Mouse (Mus musculus): ENCODE results near the gene Ccdc124. TPM values are rescaled to one million over a fixed set of nuclear protein-coding genes. Genes with fewer than 3 reads are reported as not detected.

The Ccdc124 gene
- polyA plus RNA-seq, 1 experiment from 2014 or later: 78.8 TPM

- Histone ChIP-seq H3K4me3 (no peak overlapping the region), H3K36me3 (no peaks in the 10 kb centered on the region), H3K9ac (no peak overlapping the region), H3K27me3 (replicated peaks) (peaks cover 28% of the 10 kb centered on the region), H3K9me3 (replicated peaks) (no peaks in the 10 kb centered on the region), H3K4me1 (peaks cover 18% of the 10 kb centered on the region), H3K4me2 (no peak overlapping the region), H3K27ac (no peak overlapping the region)
- WGBS (ENCODE audit: insufficient replicate concordance): 11% methylated on average over 4 of the region's 4 CpGs
- no peak for ATAC-seq
Observed at GRCm38 (mm10) chr8:70880126-70880525, 6.4 kb upstream of the Ccdc124 start.

DNA sequence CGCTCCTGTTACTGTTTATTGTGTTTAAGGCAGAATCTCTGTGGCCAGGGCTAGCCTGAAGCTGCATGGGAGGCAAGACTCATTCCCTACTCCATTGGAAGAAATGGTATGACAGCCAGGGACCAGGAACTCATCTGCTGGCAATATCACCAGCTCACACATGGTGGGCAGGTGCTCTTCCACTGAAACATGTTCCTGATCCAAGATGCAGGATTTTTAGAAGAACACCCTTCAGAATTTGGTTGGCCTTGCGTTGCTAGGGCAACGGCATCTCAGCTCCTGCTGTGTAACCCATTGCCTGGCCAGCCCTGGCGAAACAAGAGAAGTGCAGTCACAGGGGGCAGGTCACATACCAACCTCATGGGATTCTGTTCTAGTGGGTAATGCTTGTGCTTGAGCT, 5.8 kb upstream of the Ccdc124 start:
- Histone ChIP-seq H3K27me3 (replicated peaks) (peaks cover 26% of the 10 kb centered on the region), H3K4me2 (no peak overlapping the region), H3K36me3 (no peaks in the 10 kb centered on the region), H3K9ac (no peak overlapping the region), H3K9me3 (replicated peaks) (no peaks in the 10 kb centered on the region), H3K4me1 (peaks cover 12% of the 10 kb centered on the region), H3K4me3 (no peak overlapping the region), H3K27ac (no peak overlapping the region)
- ATAC-seq: no peak
- 67% methylated on average over 4 of the region's 4 CpGs for WGBS (ENCODE audit: insufficient replicate concordance)

GRCm38 (mm10) chr8:70878178-70878577, 4.4 kb upstream of the Ccdc124 start:
- Histone ChIP-seq H3K4me1 (peaks cover 18% of the 10 kb centered on the region), H3K4me3 (no peak overlapping the region), H3K9me3 (replicated peaks) (no peaks in the 10 kb centered on the region), H3K36me3 (no peaks in the 10 kb centered on the region), H3K9ac (no peak overlapping the region), H3K4me2 (no peak overlapping the region), H3K27ac (no peak overlapping the region), H3K27me3 (replicated peaks) (peaks cover 26% of the 10 kb centered on the region)
- no peak for ATAC-seq
- 44% methylated on average over 2 of the region's 2 CpGs for WGBS (ENCODE audit: insufficient replicate concordance)

GRCm38 (mm10) chr8:70876382-70876781, 2.6 kb upstream of the Ccdc124 start:
- Histone ChIP-seq H3K4me2 (peak overlapping the region; percentile 18; the same call in 1 of the 2 replicates), H3K36me3 (no peaks in the 10 kb centered on the region), H3K27me3 (replicated peaks) (peaks cover 26% of the 10 kb centered on the region), H3K4me1 (peaks cover 30% of the 10 kb centered on the region), H3K9ac (peak overlapping the region; percentile 27; the same call in 1 of the 2 replicates), H3K27ac (no peak overlapping the region), H3K9me3 (replicated peaks) (no peaks in the 10 kb centered on the region), H3K4me3 (no peak overlapping the region)
- 29% methylated on average over 4 of the region's 4 CpGs for WGBS (ENCODE audit: insufficient replicate concordance)
- ATAC-seq: no peak

- no peaks in the 10 kb centered on the region for H3K36me3 ChIP-seq
- peaks cover 45% of the 10 kb centered on the region for H3K4me1 ChIP-seq
- WGBS (ENCODE audit: insufficient replicate concordance): 87% methylated on average over 13 of the region's 13 CpGs
- ATAC-seq: no peak
- H3K27ac ChIP-seq: no peak overlapping the region
- no peak overlapping the region for H3K4me2 ChIP-seq
- H3K9me3 ChIP-seq (replicated peaks): no peaks in the 10 kb centered on the region
- no peak overlapping the region for H3K9ac ChIP-seq
- peaks cover 11% of the 10 kb centered on the region for H3K27me3 ChIP-seq (replicated peaks)
- no peak overlapping the region for H3K4me3 ChIP-seq
Observed at GRCm38 (mm10) chr8:70874441-70874840, 706 bp upstream of the Ccdc124 start.

DNA sequence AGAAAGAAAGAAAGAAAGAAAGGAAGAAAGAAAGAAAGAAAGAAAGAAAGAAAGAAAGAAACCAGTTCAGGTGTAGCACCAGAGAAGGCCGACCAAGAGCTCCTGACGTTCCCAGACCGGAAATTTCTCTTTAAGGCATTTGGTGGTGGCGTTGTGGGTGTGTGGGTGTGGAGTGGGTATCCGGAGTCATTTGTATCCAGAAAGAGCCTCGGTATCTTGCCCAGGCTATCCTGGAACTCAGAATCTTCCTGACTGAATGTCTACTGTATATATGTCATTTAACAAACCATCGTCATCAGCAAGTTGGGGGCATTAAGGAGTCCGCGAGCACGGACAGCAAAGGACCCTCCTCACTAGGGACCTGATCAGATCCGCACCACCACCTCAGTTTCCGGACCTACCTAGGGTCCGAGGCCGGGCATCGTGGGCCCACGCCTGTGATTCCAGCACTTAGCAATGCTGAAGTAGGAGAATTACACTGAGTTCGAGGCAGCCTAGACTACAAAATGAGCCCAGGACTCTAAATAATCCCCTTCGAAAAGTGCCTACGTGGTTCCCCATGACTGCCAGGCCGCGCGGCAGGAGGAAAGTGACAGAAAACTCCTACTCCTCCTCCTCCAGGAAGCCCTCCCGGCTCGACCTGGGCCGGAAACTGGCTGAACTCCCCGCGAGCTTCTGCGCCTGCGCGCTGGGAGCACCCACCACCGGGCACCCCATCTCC, 932 bp downstream of the Ccdc124 start:
- Histone ChIP-seq H3K9me3 (replicated peaks) (no peaks in the 10 kb centered on the region), H3K4me1 (peaks cover 62% of the 10 kb centered on the region), H3K36me3 (peaks cover 9% of the 10 kb centered on the region), H3K4me2 (peak overlapping the region; percentile 72), H3K4me3 (peak overlapping the region; percentile 83), H3K9ac (peak overlapping the region; percentile 77), H3K27me3 (replicated peaks) (peaks cover 2% of the 10 kb centered on the region; the same call in 1 of the 2 replicates), H3K27ac (peak overlapping the region; percentile 85)
- WGBS (ENCODE audit: insufficient replicate concordance): 2% methylated on average over 31 of the region's 31 CpGs
- ATAC-seq: no peak

GRCm38 (mm10) chr8:70871195-70871807, 2.4 kb downstream of the Ccdc124 start:
- Histone ChIP-seq H3K36me3 (peaks cover 12% of the 10 kb centered on the region), H3K4me3 (no peak overlapping the region), H3K9ac (peak overlapping the region; percentile 10; the same call in 1 of the 2 replicates), H3K27me3 (replicated peaks) (no peaks in the 10 kb centered on the region), H3K9me3 (replicated peaks) (no peaks in the 10 kb centered on the region), H3K4me2 (peak overlapping the region; percentile 72; the same call in 1 of the 2 replicates), H3K4me1 (peaks cover 66% of the 10 kb centered on the region), H3K27ac (peak overlapping the region; percentile 63)
- ATAC-seq: no peak
- 82% methylated on average over 5 of the region's 5 CpGs for WGBS (ENCODE audit: insufficient replicate concordance)

DNA sequence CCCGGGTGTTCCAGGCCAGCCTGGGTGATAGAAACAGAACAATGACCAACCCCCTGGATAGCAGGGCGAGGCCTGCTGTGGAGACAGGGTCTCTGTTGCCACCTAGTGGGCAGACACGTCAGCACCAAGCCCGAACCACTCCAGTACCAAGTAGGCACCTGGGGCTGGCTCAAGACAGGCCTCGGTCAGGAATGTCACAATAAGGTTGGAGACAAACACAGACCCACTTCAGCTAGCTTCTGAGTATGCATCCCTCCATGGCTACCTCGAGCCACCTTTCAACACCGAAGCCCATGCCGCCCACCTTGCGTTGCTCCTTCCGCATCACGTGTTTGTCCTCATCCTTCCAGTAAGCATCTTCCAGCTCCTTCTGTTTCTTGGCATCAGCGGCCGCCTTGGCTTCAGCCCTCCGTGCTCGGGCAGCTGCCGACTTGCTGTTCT, 4.1 kb downstream of the Ccdc124 start:
- 0 out of 2 replicates have a peak overlapping the region, but pooled peaks have one; percentile 1 for H3K9ac ChIP-seq
- WGBS (ENCODE audit: insufficient replicate concordance): 50% methylated on average over 16 of the region's 16 CpGs
- peaks cover 73% of the 10 kb centered on the region for H3K4me1 ChIP-seq

DNA sequence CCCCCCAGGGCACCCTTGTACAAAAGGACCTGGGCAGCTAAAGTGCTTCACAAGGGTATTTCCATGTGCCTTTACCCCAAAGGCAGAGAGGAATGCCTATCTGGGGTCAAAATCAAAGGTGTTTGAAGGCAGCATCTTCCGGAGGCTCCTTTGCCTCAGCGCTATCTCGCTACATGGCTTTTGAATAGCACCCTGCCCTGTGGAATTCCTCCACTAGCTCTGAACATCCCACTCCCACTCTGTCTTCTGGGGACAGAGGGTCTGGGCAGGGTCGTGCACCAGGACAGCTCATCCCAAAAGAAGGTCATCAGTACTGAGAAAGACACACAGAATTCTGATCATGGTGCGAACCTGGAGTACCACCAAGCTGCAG, 4.5 kb downstream of the Ccdc124 start:
- Histone ChIP-seq H3K27me3 (replicated peaks) (peaks cover 11% of the 10 kb centered on the region), H3K4me3 (peak overlapping the region; percentile 25; the same call in 1 of the 2 replicates), H3K4me1 (peaks cover 76% of the 10 kb centered on the region), H3K9ac (0 out of 2 replicates have a peak overlapping the region, but pooled peaks have one; percentile 1), H3K36me3 (peaks cover 12% of the 10 kb centered on the region), H3K4me2 (peak overlapping the region; percentile 58), H3K27ac (peak overlapping the region; percentile 34), H3K9me3 (replicated peaks) (no peaks in the 10 kb centered on the region)
- WGBS (ENCODE audit: insufficient replicate concordance): 51% methylated on average over 5 of the region's 5 CpGs
- ATAC-seq: no peak

More for the DNA sequence above, 4.1 kb downstream of the Ccdc124 start:
- Histone ChIP-seq H3K4me2 (peak overlapping the region; percentile 58; the same call in 1 of the 2 replicates), H3K4me3 (no peak overlapping the region), H3K27me3 (replicated peaks) (peaks cover 7% of the 10 kb centered on the region), H3K36me3 (peaks cover 12% of the 10 kb centered on the region), H3K27ac (peak overlapping the region; percentile 11; the same call in 1 of the 2 replicates), H3K9me3 (replicated peaks) (no peaks in the 10 kb centered on the region)
- ATAC-seq: no peak

DNA sequence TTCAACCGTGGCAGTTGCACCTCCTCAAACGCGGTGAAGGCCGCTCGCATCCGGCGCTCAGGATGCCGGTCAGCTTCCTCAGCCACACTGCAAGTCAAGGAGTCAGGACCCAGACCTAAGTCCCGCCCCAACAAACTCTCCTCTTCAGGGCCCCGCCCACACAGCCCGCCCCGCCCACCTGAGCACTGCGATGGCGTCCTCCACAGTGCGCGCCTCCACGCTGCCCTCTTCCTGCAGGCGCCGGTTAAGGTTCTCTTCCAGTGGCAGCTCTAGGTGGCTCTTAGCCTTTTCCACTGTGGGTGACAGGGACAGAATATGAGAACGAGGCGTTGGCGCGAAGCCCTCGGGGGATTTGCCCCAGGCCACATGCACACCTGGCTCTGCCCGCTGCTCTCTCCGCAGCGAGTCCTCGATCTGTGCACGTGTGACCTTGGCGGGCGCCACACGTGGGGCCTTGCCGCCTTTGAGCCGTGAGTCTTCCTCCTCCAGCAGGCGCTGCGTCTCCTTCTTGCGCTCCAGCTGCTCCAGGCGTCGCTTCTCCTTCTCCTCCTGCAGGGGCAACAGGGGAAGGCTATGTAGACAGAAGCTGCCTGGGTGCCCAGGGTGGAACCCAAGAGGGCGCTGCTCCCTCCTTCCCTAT, 5.1 kb downstream of the Ccdc124 start:
- Histone ChIP-seq H3K9me3 (replicated peaks) (no peaks in the 10 kb centered on the region), H3K4me3 (peak overlapping the region; percentile 25), H3K4me1 (peaks cover 76% of the 10 kb centered on the region), H3K9ac (peak overlapping the region; percentile 42; the same call in 1 of the 2 replicates), H3K27ac (peak overlapping the region; percentile 34), H3K36me3 (peaks cover 12% of the 10 kb centered on the region), H3K27me3 (replicated peaks) (peaks cover 16% of the 10 kb centered on the region), H3K4me2 (peak overlapping the region; percentile 58)
- WGBS (ENCODE audit: insufficient replicate concordance): 37% methylated on average over 40 of the region's 40 CpGs
- ATAC-seq: 0 out of 2 replicates have a peak, but pooled peaks have one; percentile 14

GRCm38 (mm10) chr8:70866566-70866965, 7.2 kb downstream of the Ccdc124 start:
- Histone ChIP-seq H3K9ac (peak overlapping the region; percentile 52; the same call in 1 of the 2 replicates), H3K9me3 (replicated peaks) (no peaks in the 10 kb centered on the region), H3K4me2 (peak overlapping the region; percentile 81), H3K27me3 (replicated peaks) (peaks cover 37% of the 10 kb centered on the region), H3K4me1 (peaks cover 77% of the 10 kb centered on the region), H3K36me3 (peaks cover 12% of the 10 kb centered on the region), H3K4me3 (peak overlapping the region; percentile 66; the same call in 1 of the 2 replicates), H3K27ac (peak overlapping the region; percentile 87)
- 73% methylated on average over 7 of the region's 7 CpGs for WGBS (ENCODE audit: insufficient replicate concordance)
- no peak for ATAC-seq

All from liver, embryonic 12.5 days (tissue).